Mouse (Mus musculus): ENCODE measurements around the gene Cabp1. TPM values are rescaled to one million over a fixed set of nuclear protein-coding genes. Genes with fewer than 3 reads are reported as not detected.

Gene Cabp1
- polyA plus RNA-seq, 1 experiment from 2014 or later, result not detected

GRCm38 (mm10) chr5:115192828-115193195, 1.4 kb downstream of the Cabp1 start:
- Histone ChIP-seq H3K4me3 (ENCODE audit: inconsistent target) (no peak overlapping the region), H3K79me2 (ENCODE audit: inconsistent target) (no peaks in the 10 kb centered on the region), H3K27ac (no peak overlapping the region), H3K36me3 (ENCODE audit: inconsistent target) (no peaks in the 10 kb centered on the region)
- 15% methylated on average over 7 of the region's 7 CpGs for WGBS (ENCODE audit: missing documents)

DNA sequence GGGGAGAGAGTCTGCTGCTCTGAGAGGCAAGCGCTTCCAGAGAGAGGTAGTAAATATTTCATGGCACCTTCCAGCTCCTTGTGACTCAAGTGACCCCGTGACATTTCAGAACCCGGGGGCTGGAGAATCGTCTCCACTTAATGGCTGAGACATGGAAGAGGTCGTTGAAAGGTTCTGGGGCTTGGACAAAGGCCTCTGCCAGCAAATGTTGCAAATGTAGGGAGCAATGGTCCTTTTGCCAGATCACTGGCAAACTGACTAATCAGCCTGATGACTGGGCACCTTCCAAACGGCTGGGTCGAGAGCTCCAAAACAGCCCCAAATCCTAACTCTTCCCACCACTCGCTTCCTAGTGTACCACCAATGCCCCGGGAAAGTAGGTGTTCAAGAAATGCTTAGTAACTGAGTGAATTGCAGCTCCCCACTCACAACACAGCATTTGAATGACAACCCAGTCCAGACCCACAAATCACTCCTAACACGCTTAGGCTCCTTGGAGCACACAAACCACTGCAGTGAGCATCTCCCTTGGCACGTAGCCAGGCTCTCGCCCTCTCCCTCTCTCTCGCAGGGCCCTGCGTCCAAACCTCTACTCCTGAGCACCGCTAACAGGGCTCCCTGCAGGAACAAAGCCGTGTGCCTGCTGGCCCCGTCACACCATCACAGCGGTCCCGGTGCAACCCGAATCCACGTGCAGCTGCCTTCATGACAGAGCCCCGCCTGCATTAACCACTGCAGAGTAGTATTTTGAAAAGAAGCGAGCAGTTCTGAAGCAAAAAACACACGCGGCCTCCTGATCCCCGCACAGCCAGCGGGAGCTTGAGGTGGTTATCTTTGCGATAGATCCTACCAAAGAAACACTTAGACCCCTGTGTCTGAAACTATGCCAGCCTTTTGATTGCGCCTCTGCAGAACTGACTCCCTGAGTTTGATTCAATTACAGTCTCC, 2.0 kb downstream of the Cabp1 start:
- 11% methylated on average over 29 of the region's 29 CpGs for WGBS (ENCODE audit: missing documents)
- H3K4me3 ChIP-seq (ENCODE audit: inconsistent target), result no peak overlapping the region
- H3K27ac ChIP-seq, result no peak overlapping the region
- no peaks in the 10 kb centered on the region for H3K79me2 ChIP-seq (ENCODE audit: inconsistent target)
- H3K36me3 ChIP-seq (ENCODE audit: inconsistent target), result no peaks in the 10 kb centered on the region

- no peak overlapping the region for H3K4me3 ChIP-seq (ENCODE audit: inconsistent target)
- no peaks in the 10 kb centered on the region for H3K36me3 ChIP-seq (ENCODE audit: inconsistent target)
- 65% methylated on average over 12 of the region's 12 CpGs for WGBS (ENCODE audit: missing documents)
- H3K79me2 ChIP-seq (ENCODE audit: inconsistent target), result no peaks in the 10 kb centered on the region
- no peak overlapping the region for H3K27ac ChIP-seq
These were observed 4.1 kb downstream of the Cabp1 start for GRCm38 (mm10) chr5:115190081-115190480.

- 38% methylated on average over 5 of the region's 5 CpGs for WGBS (ENCODE audit: missing documents)
- no peak overlapping the region for H3K4me3 ChIP-seq (ENCODE audit: inconsistent target)
These were observed 5.4 kb downstream of the Cabp1 start for GRCm38 (mm10) chr5:115188824-115189223.

DNA sequence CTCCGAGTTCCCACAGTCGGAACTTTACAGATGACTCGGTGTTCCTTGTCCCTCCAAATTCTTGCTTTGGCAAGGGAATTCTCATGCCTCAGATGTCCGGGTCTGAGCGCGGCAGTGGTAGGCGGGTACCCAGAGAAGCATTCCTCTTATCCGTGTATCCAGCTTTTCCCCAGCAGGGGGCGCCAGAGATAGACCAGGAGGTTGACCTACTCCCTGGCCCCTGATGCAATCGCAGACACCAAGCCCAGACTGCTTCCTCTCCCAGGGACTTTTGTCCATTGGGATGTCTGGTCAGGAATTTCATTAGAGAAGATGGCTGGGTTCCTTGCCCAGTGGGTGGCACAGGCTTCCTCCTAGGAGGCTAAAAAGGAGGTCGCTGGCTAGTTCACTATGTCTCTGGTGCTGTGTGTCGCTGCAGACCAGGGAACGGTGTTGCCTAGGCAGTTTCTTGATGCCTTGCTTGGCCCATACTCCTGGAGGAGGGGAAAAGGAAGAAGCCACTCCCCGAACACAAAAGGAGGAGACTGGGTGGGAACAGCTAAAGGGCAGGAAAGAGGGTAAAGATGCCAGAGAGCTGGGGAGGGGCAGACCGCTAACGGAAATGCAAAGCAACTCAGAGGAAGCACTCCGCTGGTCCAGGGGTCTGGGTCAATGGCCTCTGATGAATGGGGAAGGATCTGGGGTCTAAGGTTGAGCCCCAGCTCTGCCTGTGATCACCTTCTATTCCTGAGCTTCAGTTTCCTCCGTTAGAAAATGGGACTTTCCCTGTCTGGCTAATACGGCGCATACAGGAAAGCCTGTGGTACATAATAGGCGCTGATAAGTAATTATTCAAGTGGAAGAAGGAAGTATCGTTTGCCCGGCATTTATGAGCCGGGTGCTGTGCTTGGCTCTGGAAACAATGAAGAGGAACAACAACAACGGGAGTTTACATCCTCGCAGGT, 6.7 kb downstream of the Cabp1 start:
- Histone ChIP-seq H3K4me3 (ENCODE audit: inconsistent target) (no peak overlapping the region), H3K27ac (no peak overlapping the region), H3K79me2 (ENCODE audit: inconsistent target) (no peaks in the 10 kb centered on the region), H3K36me3 (ENCODE audit: inconsistent target) (no peaks in the 10 kb centered on the region)
- 2% methylated on average over 26 of the region's 26 CpGs for WGBS (ENCODE audit: missing documents)

More at GRCm38 (mm10) chr5:115188824-115189223, 5.4 kb downstream of the Cabp1 start:
- H3K27ac ChIP-seq, result no peak overlapping the region
- H3K36me3 ChIP-seq (ENCODE audit: inconsistent target), result no peaks in the 10 kb centered on the region
- no peaks in the 10 kb centered on the region for H3K79me2 ChIP-seq (ENCODE audit: inconsistent target)

- 33% methylated on average over 17 of the region's 17 CpGs for WGBS (ENCODE audit: missing documents)
- Histone ChIP-seq H3K36me3 (ENCODE audit: inconsistent target) (no peaks in the 10 kb centered on the region), H3K79me2 (ENCODE audit: inconsistent target) (no peaks in the 10 kb centered on the region), H3K27ac (no peak overlapping the region), H3K4me3 (ENCODE audit: inconsistent target) (no peak overlapping the region)
These were observed 7.7 kb downstream of the Cabp1 start for GRCm38 (mm10) chr5:115186371-115187073.

DNA sequence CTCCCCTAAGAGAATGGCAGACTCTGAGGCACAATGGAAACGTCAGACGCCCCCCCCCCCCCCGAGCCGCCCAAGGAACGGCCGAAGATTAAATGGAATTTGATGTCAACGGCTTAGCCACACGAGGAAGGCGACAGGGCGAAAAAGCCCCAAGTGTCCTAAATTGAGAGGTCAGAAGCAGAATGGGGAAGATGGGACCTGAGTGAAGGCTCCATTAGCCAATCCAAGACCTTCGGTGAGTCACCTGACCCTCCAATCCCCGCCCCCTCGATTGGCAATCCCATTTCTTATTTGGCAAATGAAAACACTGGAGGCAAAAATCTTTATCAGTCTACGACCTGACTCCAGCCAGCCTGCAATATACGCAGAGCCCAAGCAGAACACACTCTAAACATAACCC, 9.5 kb downstream of the Cabp1 start:
- no peak overlapping the region for H3K27ac ChIP-seq
- 27% methylated on average over 15 of the region's 15 CpGs for WGBS (ENCODE audit: missing documents)
- no peaks in the 10 kb centered on the region for H3K79me2 ChIP-seq (ENCODE audit: inconsistent target)
- H3K36me3 ChIP-seq (ENCODE audit: inconsistent target), result no peaks in the 10 kb centered on the region
- no peak overlapping the region for H3K4me3 ChIP-seq (ENCODE audit: inconsistent target)

- H3K79me2 ChIP-seq (ENCODE audit: inconsistent target), result no peaks in the 10 kb centered on the region
- no peaks in the 10 kb centered on the region for H3K36me3 ChIP-seq (ENCODE audit: inconsistent target)
- no peak overlapping the region for H3K4me3 ChIP-seq (ENCODE audit: inconsistent target)
- WGBS (ENCODE audit: missing documents), result 58% methylated on average over 10 of the region's 10 CpGs
- H3K27ac ChIP-seq, result no peak overlapping the region
These were observed 10.7 kb downstream of the Cabp1 start for GRCm38 (mm10) chr5:115183482-115183881.

GRCm38 (mm10) chr5:115182925-115183324, 11.3 kb downstream of the Cabp1 start:
- Histone ChIP-seq H3K79me2 (ENCODE audit: inconsistent target) (no peaks in the 10 kb centered on the region), H3K27ac (no peak overlapping the region), H3K36me3 (ENCODE audit: inconsistent target) (no peaks in the 10 kb centered on the region), H3K4me3 (ENCODE audit: inconsistent target) (no peak overlapping the region)
- 73% methylated on average over 8 of the region's 8 CpGs for WGBS (ENCODE audit: missing documents)

DNA sequence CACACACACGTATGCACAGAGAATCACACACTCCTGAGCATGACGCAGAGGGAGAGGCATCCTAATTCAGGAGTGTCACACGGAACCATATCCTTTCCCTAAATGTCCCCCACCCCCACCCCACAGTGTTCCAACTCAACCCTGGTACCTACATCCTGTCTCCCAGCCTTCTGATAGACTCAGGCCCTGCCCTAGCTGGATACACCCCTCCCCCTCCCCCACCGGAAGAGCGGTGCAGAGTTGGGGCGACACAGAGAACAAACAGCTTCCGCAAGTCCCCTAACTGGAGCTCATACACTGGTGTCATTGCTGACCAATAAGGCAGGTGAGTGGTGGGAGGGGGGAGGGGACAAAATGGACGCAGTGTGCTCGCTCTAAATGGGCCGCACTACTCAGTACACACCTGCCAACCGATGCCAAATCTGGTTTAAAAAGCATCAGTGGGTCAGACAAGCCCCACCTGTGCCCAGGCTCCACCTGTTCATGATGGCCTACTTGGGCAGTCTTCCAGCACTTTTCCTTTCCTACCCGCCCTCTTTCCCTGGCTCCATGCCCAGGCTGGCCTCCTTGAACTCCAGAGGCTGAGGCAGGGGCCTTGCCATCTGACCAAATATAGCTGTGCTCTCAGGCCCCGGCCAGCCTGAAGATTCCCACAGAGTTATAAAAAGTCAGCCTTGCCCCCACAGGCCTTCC, 12.8 kb downstream of the Cabp1 start:
- H3K36me3 ChIP-seq (ENCODE audit: inconsistent target), result no peaks in the 10 kb centered on the region
- no peak overlapping the region for H3K27ac ChIP-seq
- no peaks in the 10 kb centered on the region for H3K79me2 ChIP-seq (ENCODE audit: inconsistent target)
- H3K4me3 ChIP-seq (ENCODE audit: inconsistent target), result no peak overlapping the region
- 78% methylated on average over 12 of the region's 13 CpGs for WGBS (ENCODE audit: missing documents)

DNA sequence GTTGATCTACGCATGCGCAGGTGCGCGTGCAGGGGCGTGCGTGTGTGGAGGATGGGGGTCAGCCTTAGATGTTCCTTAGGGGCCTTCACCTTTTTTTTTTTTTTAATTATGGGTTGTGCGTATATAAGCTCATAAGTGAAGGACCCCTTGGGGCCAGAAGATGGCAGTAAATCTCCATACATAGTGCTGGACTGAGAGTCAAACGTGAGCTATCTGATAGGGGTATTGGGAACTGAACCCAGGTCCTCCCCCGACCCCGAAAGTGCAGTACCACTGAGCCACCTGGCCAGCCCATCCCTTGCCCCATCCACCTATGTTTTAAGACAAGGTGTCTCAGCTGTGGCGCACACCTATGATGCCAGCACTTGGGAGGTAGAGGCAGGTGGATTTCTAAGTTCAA, 14.6 kb downstream of the Cabp1 start:
- no peak overlapping the region for H3K4me3 ChIP-seq (ENCODE audit: inconsistent target)
- no peaks in the 10 kb centered on the region for H3K79me2 ChIP-seq (ENCODE audit: inconsistent target)
- 94% methylated on average over 11 of the region's 11 CpGs for WGBS (ENCODE audit: missing documents)
- no peak overlapping the region for H3K27ac ChIP-seq
- H3K36me3 ChIP-seq (ENCODE audit: inconsistent target), result no peaks in the 10 kb centered on the region

GRCm38 (mm10) chr5:115177866-115178265, 16.3 kb downstream of the Cabp1 start:
- Histone ChIP-seq H3K4me3 (ENCODE audit: inconsistent target) (no peak overlapping the region), H3K79me2 (ENCODE audit: inconsistent target) (no peaks in the 10 kb centered on the region), H3K27ac (no peak overlapping the region), H3K36me3 (ENCODE audit: inconsistent target) (no peaks in the 10 kb centered on the region)
- WGBS (ENCODE audit: missing documents), result 89% methylated on average over 6 of the region's 6 CpGs

GRCm38 (mm10) chr5:115174554-115174953, 19.6 kb downstream of the Cabp1 start:
- H3K4me3 ChIP-seq (ENCODE audit: inconsistent target), result no peak overlapping the region
- H3K27ac ChIP-seq, result no peak overlapping the region
- H3K79me2 ChIP-seq (ENCODE audit: inconsistent target), result no peaks in the 10 kb centered on the region
- H3K36me3 ChIP-seq (ENCODE audit: inconsistent target), result no peaks in the 10 kb centered on the region
- 100% methylated on average over 1 of the region's 1 CpGs for WGBS (ENCODE audit: missing documents)

- no peak overlapping the region for H3K27ac ChIP-seq
- H3K4me3 ChIP-seq (ENCODE audit: inconsistent target), result no peak overlapping the region
- H3K79me2 ChIP-seq (ENCODE audit: inconsistent target), result no peaks in the 10 kb centered on the region
- 94% methylated on average over 8 of the region's 8 CpGs for WGBS (ENCODE audit: missing documents)
- no peaks in the 10 kb centered on the region for H3K36me3 ChIP-seq (ENCODE audit: inconsistent target)
These were observed 24.0 kb downstream of the Cabp1 start for GRCm38 (mm10) chr5:115170150-115170549.
